Mouse (Mus musculus) CD4-positive, CD25-positive, alpha-beta regulatory T cell, adult 4 months (primary cell): ENCODE results near the gene Stpg2. TPM values are rescaled to one million over a fixed set of nuclear protein-coding genes. Genes with fewer than 3 reads are reported as not detected.

ENCODE experiments used
- ATAC-seq: one replicate; pipeline ENCODE4 v1.8.0; 2017
- polyA plus RNA-seq, 2 experiments: library from polyadenylated mRNA; unstranded; fragments of 100-300 nt; shearing (Covaris generic); gene quantifications; one replicate each; pipeline ENCODE4 v1.2.1; 2017

Stpg2 gene
- polyA plus RNA-seq, 2 experiments from 2014 or later, result not detected

DNA sequence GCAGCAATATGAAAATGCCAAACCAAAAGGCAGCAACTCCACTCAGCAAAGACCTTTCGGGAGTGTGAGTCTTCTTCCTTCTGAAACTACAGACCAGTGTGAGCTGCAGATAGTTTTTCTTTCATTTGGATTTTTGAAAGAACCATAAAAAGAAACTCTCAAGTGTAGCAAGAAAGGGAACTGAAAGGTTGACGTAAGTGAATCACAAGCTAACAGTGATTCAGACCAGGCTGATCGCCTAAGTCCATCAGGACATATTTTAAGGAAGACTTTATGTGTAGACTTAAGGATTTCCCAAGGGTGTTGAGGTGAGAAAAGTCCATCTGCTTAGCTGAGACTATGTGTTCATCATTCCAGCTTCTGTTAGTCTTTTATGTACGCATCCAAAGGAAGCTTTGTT, 533.9 kb downstream of the Stpg2 start:
- ATAC-seq, result no peak

Other genes starting within 250 kb of the Stpg2 start
- gene Rap1gds1, start 130.5 kb upstream of the Stpg2 start, polyA plus RNA-seq, result 10 to 100 TPM; 80.3 to 82.9 TPM